Mouse (Mus musculus): Measurements from ENCODE around the gene Gm10134. TPM values are rescaled to one million over a fixed set of nuclear protein-coding genes. Genes with fewer than 3 reads are reported as not detected.

The Gm10134 gene
- polyA plus RNA-seq, 2 experiments = not detected

- TF ChIP-seq CTCF (IDR thresholded peaks at IDR 0.05; ENCODE audit: low read depth) = peak; percentile 91
- no peak for TF ChIP-seq EP300 (IDR thresholded peaks at IDR 0.05; ENCODE audit: low read depth)
- no peak overlapping the region for H3K4me2 ChIP-seq (ENCODE audit: low read depth)
- H3K4me3 ChIP-seq (ENCODE audit: insufficient read depth in 1 of 2, low read depth in 2 of 2, low read length in 2 of 2) = no peak overlapping the region
- no peaks in the 10 kb centered on the region for H3K9me3 ChIP-seq (ENCODE audit: control insufficient read depth, low read length)
- no peak overlapping the region for H3K27ac ChIP-seq
- H3K4me1 ChIP-seq (replicated peaks; ENCODE audit: control insufficient read depth in 2 of 2, insufficient read depth in 2 of 2, low read length in 1 of 2) = 0 out of 4 replicates have a peak, but pooled peaks cover 0 to 3% of the 10 kb centered on the region in 2 experiments
- H3K27me3 ChIP-seq (ENCODE audit: control insufficient read depth, insufficient read depth, low read length) = peaks cover 22% of the 10 kb centered on the region
- peak; percentile 34 to 62 (median 46) for DNase-seq (ENCODE audit: low read depth in 3 of 3, low spot score in 3 of 3)
- no peak for ATAC-seq (ENCODE audit: insufficient read depth)
- H3K36me3 ChIP-seq (replicated peaks; ENCODE audit: control insufficient read depth, insufficient read depth, low read depth) = no peaks in the 10 kb centered on the region
- no peak overlapping the region for H3K9ac ChIP-seq (replicated peaks)
- 20% methylated on average over 5 of the region's 5 CpGs for WGBS (ENCODE audit: insufficient replicate concordance)
Observed at GRCm38 (mm10) chr2:28514489-28514888, 8.6 kb downstream of the Gm10134 start.

GRCm38 (mm10) chr2:28517206-28517909 is 11.5 kb downstream of the Gm10134 start:
- Histone ChIP-seq H3K27me3 (ENCODE audit: control insufficient read depth, insufficient read depth, low read length) (peaks cover 20% of the 10 kb centered on the region), H3K36me3 (replicated peaks; ENCODE audit: control insufficient read depth, insufficient read depth, low read depth) (no peaks in the 10 kb centered on the region), H3K4me3 (ENCODE audit: insufficient read depth in 1 of 2, low read depth in 2 of 2, low read length in 2 of 2) (no peak overlapping the region), H3K9me3 (ENCODE audit: control insufficient read depth, low read length) (no peaks in the 10 kb centered on the region), H3K9ac (replicated peaks) (no peak overlapping the region), H3K4me2 (ENCODE audit: low read depth) (no peak overlapping the region), H3K27ac (no peak overlapping the region), H3K4me1 (replicated peaks; ENCODE audit: control insufficient read depth in 2 of 2, insufficient read depth in 2 of 2, low read length in 1 of 2) (0 out of 4 replicates have a peak, but pooled peaks cover 0 to 3% of the 10 kb centered on the region in 2 experiments)
- WGBS (ENCODE audit: insufficient replicate concordance) = 26% methylated on average over 5 of the region's 5 CpGs
- DNase-seq (ENCODE audit: low read depth in 3 of 3, low spot score in 3 of 3) (peak; percentile 60 to 68 (median 63)), ATAC-seq (ENCODE audit: insufficient read depth) (peak; percentile 56; the same call in 1 of the 2 replicates)
- TF ChIP-seq EP300 (IDR thresholded peaks at IDR 0.05; ENCODE audit: low read depth) (no peak), CTCF (IDR thresholded peaks at IDR 0.05; ENCODE audit: low read depth) (peak; percentile 95)

- Histone ChIP-seq H3K27ac (no peak overlapping the region), H3K4me2 (ENCODE audit: low read depth) (no peak overlapping the region), H3K9me3 (ENCODE audit: control insufficient read depth, low read length) (no peaks in the 10 kb centered on the region), H3K27me3 (ENCODE audit: control insufficient read depth, insufficient read depth, low read length) (peaks cover 11% of the 10 kb centered on the region), H3K36me3 (replicated peaks; ENCODE audit: control insufficient read depth, insufficient read depth, low read depth) (no peaks in the 10 kb centered on the region), H3K9ac (replicated peaks) (no peak overlapping the region), H3K4me3 (ENCODE audit: insufficient read depth in 1 of 2, low read depth in 2 of 2, low read length in 2 of 2) (no peak overlapping the region), H3K4me1 (replicated peaks; ENCODE audit: control insufficient read depth in 2 of 2, insufficient read depth in 2 of 2, low read length in 1 of 2) (0 out of 4 replicates have a peak, but pooled peaks cover 0 to 3% of the 10 kb centered on the region in 2 experiments)
- no peak for TF ChIP-seq EP300 (IDR thresholded peaks at IDR 0.05; ENCODE audit: low read depth)
- no peak for TF ChIP-seq CTCF (IDR thresholded peaks at IDR 0.05; ENCODE audit: low read depth)
- WGBS (ENCODE audit: insufficient replicate concordance) = 74% methylated on average over 2 of the region's 2 CpGs
- ATAC-seq (ENCODE audit: insufficient read depth) (no peak), DNase-seq (ENCODE audit: low read depth in 3 of 3, low spot score in 3 of 3) (no peak)
Observed at GRCm38 (mm10) chr2:28518231-28518630, 12.3 kb downstream of the Gm10134 start.

- Histone ChIP-seq H3K4me3 (ENCODE audit: insufficient read depth in 1 of 2, low read depth in 2 of 2, low read length in 2 of 2) (no peak overlapping the region), H3K9ac (replicated peaks) (no peak overlapping the region), H3K27ac (no peak overlapping the region), H3K9me3 (ENCODE audit: control insufficient read depth, low read length) (no peaks in the 10 kb centered on the region), H3K4me2 (ENCODE audit: low read depth) (no peak overlapping the region), H3K27me3 (ENCODE audit: control insufficient read depth, insufficient read depth, low read length) (no peaks in the 10 kb centered on the region), H3K36me3 (replicated peaks; ENCODE audit: control insufficient read depth, insufficient read depth, low read depth) (no peaks in the 10 kb centered on the region), H3K4me1 (replicated peaks; ENCODE audit: control insufficient read depth in 2 of 2, insufficient read depth in 2 of 2, low read length in 1 of 2) (no peaks in the 10 kb centered on the region; a peak in 1 of 4 replicates)
- ATAC-seq (ENCODE audit: insufficient read depth) (no peak), DNase-seq (ENCODE audit: low read depth in 3 of 3, low spot score in 3 of 3) (no peak)
- no peak for TF ChIP-seq EP300 (IDR thresholded peaks at IDR 0.05; ENCODE audit: low read depth)
- no peak for TF ChIP-seq CTCF (IDR thresholded peaks at IDR 0.05; ENCODE audit: low read depth)
- 57% methylated on average over 5 of the region's 5 CpGs for WGBS (ENCODE audit: insufficient replicate concordance)
Observed at GRCm38 (mm10) chr2:28520581-28520980, 14.7 kb downstream of the Gm10134 start.

GRCm38 (mm10) chr2:28521571-28522151 is 15.8 kb downstream of the Gm10134 start:
- no peak for TF ChIP-seq EP300 (IDR thresholded peaks at IDR 0.05; ENCODE audit: low read depth)
- no peak for TF ChIP-seq CTCF (IDR thresholded peaks at IDR 0.05; ENCODE audit: low read depth)

More at GRCm38 (mm10) chr2:28521571-28522151, 15.8 kb downstream of the Gm10134 start:
- H3K9ac ChIP-seq (replicated peaks) = no peak overlapping the region
- ATAC-seq (ENCODE audit: insufficient read depth) = no peak
- DNase-seq (ENCODE audit: low read depth in 3 of 3, low spot score in 3 of 3) = no peak
- no peak overlapping the region for H3K4me3 ChIP-seq (ENCODE audit: insufficient read depth in 1 of 2, low read depth in 2 of 2, low read length in 2 of 2)
- no peaks in the 10 kb centered on the region for H3K36me3 ChIP-seq (replicated peaks; ENCODE audit: control insufficient read depth, insufficient read depth, low read depth)
- H3K9me3 ChIP-seq (ENCODE audit: control insufficient read depth, low read length) = no peaks in the 10 kb centered on the region
- peaks cover 0 to 3% of the 10 kb centered on the region in 2 experiments; a peak in 1 of 4 replicates for H3K4me1 ChIP-seq (replicated peaks; ENCODE audit: control insufficient read depth in 2 of 2, insufficient read depth in 2 of 2, low read length in 1 of 2)
- WGBS (ENCODE audit: insufficient replicate concordance) = 66% methylated on average over 6 of the region's 6 CpGs
- no peak overlapping the region for H3K4me2 ChIP-seq (ENCODE audit: low read depth)
- H3K27me3 ChIP-seq (ENCODE audit: control insufficient read depth, insufficient read depth, low read length) = no peaks in the 10 kb centered on the region
- no peak overlapping the region for H3K27ac ChIP-seq
